Mouse (Mus musculus): ENCODE results near the gene Lrrc42. TPM values are rescaled to one million over a fixed set of nuclear protein-coding genes. Genes with fewer than 3 reads are reported as not detected.

Lrrc42 gene
- polyA plus RNA-seq, 1 experiment from 2014 or later, result 27.7 TPM

DNA sequence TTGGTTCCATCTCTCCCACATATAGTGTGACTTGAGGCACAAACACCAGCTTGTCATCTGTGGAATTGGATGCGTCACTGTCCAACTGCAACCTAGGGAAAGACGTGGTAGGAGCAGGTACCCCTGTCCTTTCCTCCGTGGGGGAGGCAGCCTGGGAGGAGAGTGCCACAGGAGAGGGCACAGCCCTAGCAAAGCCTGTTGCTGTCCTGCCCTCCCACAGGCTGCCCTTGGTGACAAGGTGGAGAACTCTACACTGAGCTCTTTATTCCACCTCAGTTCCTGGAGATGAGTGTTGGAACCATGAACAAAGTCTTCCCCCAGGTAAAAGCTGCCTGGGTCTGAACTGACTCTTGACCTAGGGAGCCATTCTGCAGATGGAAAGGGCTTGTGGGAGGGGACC, 44.5 kb downstream of the Lrrc42 start, which contains the start of gene Ldlrad1:
Gene Ldlrad1 (plus strand): TSS at position 301 of the 400 bp plus-strand sequence.
- WGBS, result 90% methylated on average over 3 of the region's 3 CpGs
- no peaks in the 10 kb centered on the region for H3K27me3 ChIP-seq (replicated peaks; ENCODE audit: control insufficient read depth, insufficient read depth, low read length)
- no peak within 1 kb of the TSS for H3K9ac ChIP-seq (ENCODE audit: low read depth, low read length)
- no peak for ATAC-seq
- peaks cover 29% of the 10 kb centered on the region for H3K36me3 ChIP-seq (ENCODE audit: control insufficient read depth, insufficient read depth)
- H3K9me3 ChIP-seq (ENCODE audit: control insufficient read depth), result no peaks in the 10 kb centered on the region
- H3K4me1 ChIP-seq (replicated peaks; ENCODE audit: control insufficient read depth, insufficient read depth, low read length), result no peaks in the 10 kb centered on the region
- TF ChIP-seq CTCF (IDR thresholded peaks at IDR 0.05; ENCODE audit: low read depth), result no peak
- H3K4me2 ChIP-seq (replicated peaks; ENCODE audit: low read depth), result no peak within 1 kb of the TSS
- no peak within 1 kb of the TSS for H3K4me3 ChIP-seq (ENCODE audit: low read depth, low read length)
- no peak within 1 kb of the TSS for H3K27ac ChIP-seq (ENCODE audit: low read depth, low read length)

- TF ChIP-seq CTCF (IDR thresholded peaks at IDR 0.05; ENCODE audit: low read depth), result no peak
- no peak overlapping the region for H3K4me2 ChIP-seq (replicated peaks; ENCODE audit: low read depth)
Measured at GRCm38 (mm10) chr4:107207016-107207415, 46.3 kb downstream of the Lrrc42 start.

GRCm38 (mm10) chr4:107203001-107203400, 50.3 kb downstream of the Lrrc42 start:
- WGBS, result 71% methylated on average over 7 of the region's 7 CpGs
- TF ChIP-seq CTCF (IDR thresholded peaks at IDR 0.05; ENCODE audit: low read depth), result no peak

More at GRCm38 (mm10) chr4:107207016-107207415, 46.3 kb downstream of the Lrrc42 start:
- Histone ChIP-seq H3K9me3 (ENCODE audit: control insufficient read depth) (no peaks in the 10 kb centered on the region), H3K27ac (ENCODE audit: low read depth, low read length) (no peak overlapping the region; the same call in 1 of the 2 replicates), H3K27me3 (replicated peaks; ENCODE audit: control insufficient read depth, insufficient read depth, low read length) (no peaks in the 10 kb centered on the region), H3K36me3 (ENCODE audit: control insufficient read depth, insufficient read depth) (peaks cover 36% of the 10 kb centered on the region), H3K4me1 (replicated peaks; ENCODE audit: control insufficient read depth, insufficient read depth, low read length) (no peaks in the 10 kb centered on the region), H3K4me3 (ENCODE audit: low read depth, low read length) (no peak overlapping the region), H3K9ac (ENCODE audit: low read depth, low read length) (no peak overlapping the region)
- 88% methylated on average over 2 of the region's 2 CpGs for WGBS
- no peak for ATAC-seq

DNA sequence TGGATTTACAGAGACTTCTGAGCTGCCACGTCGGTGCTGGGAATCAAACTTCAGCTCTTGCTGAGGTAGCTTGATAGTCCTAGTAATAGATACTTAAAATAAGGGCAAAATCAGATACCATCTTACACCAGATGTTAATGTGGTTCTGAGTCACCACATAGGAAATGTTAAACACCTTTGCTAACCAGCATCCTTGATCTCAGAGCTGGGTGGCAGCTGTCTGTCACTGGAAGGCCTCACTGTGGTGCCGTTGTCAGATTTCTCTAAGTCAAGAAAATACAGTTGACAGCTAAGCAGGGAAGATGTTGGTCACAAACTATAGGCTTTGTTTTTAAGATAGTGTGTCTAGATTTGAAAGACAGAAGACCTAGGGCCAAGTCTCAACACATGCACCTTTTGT, 51.6 kb downstream of the Lrrc42 start:
- WGBS, result 96% methylated on average over 3 of the region's 3 CpGs
- no peaks in the 10 kb centered on the region for H3K9me3 ChIP-seq (ENCODE audit: control insufficient read depth)
- peaks cover 66% of the 10 kb centered on the region for H3K36me3 ChIP-seq (ENCODE audit: control insufficient read depth, insufficient read depth)

More at GRCm38 (mm10) chr4:107203001-107203400, 50.3 kb downstream of the Lrrc42 start:
- no peaks in the 10 kb centered on the region for H3K9me3 ChIP-seq (ENCODE audit: control insufficient read depth)
- H3K27me3 ChIP-seq (replicated peaks; ENCODE audit: control insufficient read depth, insufficient read depth, low read length), result no peaks in the 10 kb centered on the region
- H3K27ac ChIP-seq (ENCODE audit: low read depth, low read length), result no peak overlapping the region
- no peak overlapping the region for H3K4me2 ChIP-seq (replicated peaks; ENCODE audit: low read depth)
- no peak overlapping the region for H3K4me3 ChIP-seq (ENCODE audit: low read depth, low read length)
- peaks cover 64% of the 10 kb centered on the region for H3K36me3 ChIP-seq (ENCODE audit: control insufficient read depth, insufficient read depth)
- no peak overlapping the region for H3K9ac ChIP-seq (ENCODE audit: low read depth, low read length)
- no peaks in the 10 kb centered on the region for H3K4me1 ChIP-seq (replicated peaks; ENCODE audit: control insufficient read depth, insufficient read depth, low read length)
- no peak for ATAC-seq

DNA sequence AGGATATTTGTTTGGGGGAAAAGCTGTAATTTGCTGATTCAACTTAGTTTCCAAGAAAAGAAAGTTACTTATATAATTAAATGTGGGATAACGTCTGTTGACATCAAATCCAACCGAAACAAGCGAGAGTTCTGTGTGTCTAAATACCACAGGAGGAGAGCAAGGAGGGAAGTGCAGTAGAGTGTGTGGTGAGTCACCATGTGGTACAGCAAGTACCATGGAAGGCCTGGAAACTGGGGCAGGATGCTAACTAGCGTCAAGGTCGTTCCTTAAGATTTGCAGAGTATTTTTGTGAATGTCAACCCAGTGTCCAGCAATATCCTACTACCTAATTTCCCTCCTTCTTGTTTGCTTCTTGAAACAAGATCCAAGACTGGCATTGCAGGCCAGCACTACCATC, 55.3 kb downstream of the Lrrc42 start:
- Histone ChIP-seq H3K27ac (ENCODE audit: low read depth, low read length) (no peak overlapping the region), H3K4me2 (replicated peaks; ENCODE audit: low read depth) (no peak overlapping the region), H3K9ac (ENCODE audit: low read depth, low read length) (no peak overlapping the region), H3K4me3 (ENCODE audit: low read depth, low read length) (no peak overlapping the region), H3K4me1 (replicated peaks; ENCODE audit: control insufficient read depth, insufficient read depth, low read length) (no peaks in the 10 kb centered on the region), H3K27me3 (replicated peaks; ENCODE audit: control insufficient read depth, insufficient read depth, low read length) (no peaks in the 10 kb centered on the region), H3K36me3 (ENCODE audit: control insufficient read depth, insufficient read depth) (peaks cover 81% of the 10 kb centered on the region), H3K9me3 (ENCODE audit: control insufficient read depth) (no peaks in the 10 kb centered on the region)
- WGBS, result 98% methylated on average over 5 of the region's 5 CpGs
- no peak for TF ChIP-seq CTCF (IDR thresholded peaks at IDR 0.05; ENCODE audit: low read depth)
- no peak for ATAC-seq

More for the DNA sequence above, 51.6 kb downstream of the Lrrc42 start:
- Histone ChIP-seq H3K27me3 (replicated peaks; ENCODE audit: control insufficient read depth, insufficient read depth, low read length) (no peaks in the 10 kb centered on the region), H3K27ac (ENCODE audit: low read depth, low read length) (no peak overlapping the region), H3K9ac (ENCODE audit: low read depth, low read length) (no peak overlapping the region), H3K4me2 (replicated peaks; ENCODE audit: low read depth) (no peak overlapping the region), H3K4me3 (ENCODE audit: low read depth, low read length) (no peak overlapping the region), H3K4me1 (replicated peaks; ENCODE audit: control insufficient read depth, insufficient read depth, low read length) (no peaks in the 10 kb centered on the region)
- no peak for ATAC-seq
- TF ChIP-seq CTCF (IDR thresholded peaks at IDR 0.05; ENCODE audit: low read depth), result no peak

GRCm38 (mm10) chr4:107196454-107196853, 56.9 kb downstream of the Lrrc42 start:
- ATAC-seq, result no peak
- Histone ChIP-seq H3K9ac (ENCODE audit: low read depth, low read length) (no peak overlapping the region), H3K27ac (ENCODE audit: low read depth, low read length) (no peak overlapping the region), H3K9me3 (ENCODE audit: control insufficient read depth) (no peaks in the 10 kb centered on the region), H3K4me2 (replicated peaks; ENCODE audit: low read depth) (no peak overlapping the region), H3K36me3 (ENCODE audit: control insufficient read depth, insufficient read depth) (peaks cover 81% of the 10 kb centered on the region), H3K27me3 (replicated peaks; ENCODE audit: control insufficient read depth, insufficient read depth, low read length) (no peaks in the 10 kb centered on the region), H3K4me3 (ENCODE audit: low read depth, low read length) (no peak overlapping the region), H3K4me1 (replicated peaks; ENCODE audit: control insufficient read depth, insufficient read depth, low read length) (no peaks in the 10 kb centered on the region)
- no peak for TF ChIP-seq CTCF (IDR thresholded peaks at IDR 0.05; ENCODE audit: low read depth)
- 93% methylated on average over 2 of the region's 2 CpGs for WGBS

DNA sequence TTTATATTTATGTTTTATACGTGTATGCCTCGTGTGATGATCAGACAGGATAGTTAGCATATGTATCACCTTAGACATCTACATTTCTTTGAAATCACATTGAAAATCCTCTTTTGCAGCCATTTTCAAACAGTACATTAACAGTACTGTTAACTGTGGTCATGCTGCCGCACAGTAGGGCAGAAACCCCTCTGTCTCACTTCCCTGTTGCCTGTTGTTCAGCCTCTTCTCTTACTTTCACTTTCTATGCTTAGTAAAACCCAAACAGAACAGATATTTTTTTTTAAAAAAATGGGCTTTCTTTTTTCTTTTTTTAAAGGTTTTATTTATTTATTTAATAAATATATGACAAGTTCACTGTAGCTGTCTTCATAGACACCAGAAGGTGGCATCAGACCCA, 59.5 kb downstream of the Lrrc42 start:
- WGBS, result 94% methylated on average over 3 of the region's 3 CpGs
- Histone ChIP-seq H3K4me1 (replicated peaks; ENCODE audit: control insufficient read depth, insufficient read depth, low read length) (no peaks in the 10 kb centered on the region), H3K4me2 (replicated peaks; ENCODE audit: low read depth) (no peak overlapping the region), H3K36me3 (ENCODE audit: control insufficient read depth, insufficient read depth) (peaks cover 78% of the 10 kb centered on the region), H3K27me3 (replicated peaks; ENCODE audit: control insufficient read depth, insufficient read depth, low read length) (no peaks in the 10 kb centered on the region), H3K9ac (ENCODE audit: low read depth, low read length) (no peak overlapping the region), H3K27ac (ENCODE audit: low read depth, low read length) (no peak overlapping the region), H3K4me3 (ENCODE audit: low read depth, low read length) (no peak overlapping the region), H3K9me3 (ENCODE audit: control insufficient read depth) (no peaks in the 10 kb centered on the region)
- no peak for TF ChIP-seq CTCF (IDR thresholded peaks at IDR 0.05; ENCODE audit: low read depth)
- ATAC-seq, result no peak

Data from intestine, postnatal 0 days (tissue).